Mouse (Mus musculus): ENCODE measurements at regions not wholly inside any gene's neighbourhood (a gene's known extent, or its start where the extent isn't known, plus 50 kb on each side); places are given as distances from the start of the nearest gene placed in this dataset.

DNA sequence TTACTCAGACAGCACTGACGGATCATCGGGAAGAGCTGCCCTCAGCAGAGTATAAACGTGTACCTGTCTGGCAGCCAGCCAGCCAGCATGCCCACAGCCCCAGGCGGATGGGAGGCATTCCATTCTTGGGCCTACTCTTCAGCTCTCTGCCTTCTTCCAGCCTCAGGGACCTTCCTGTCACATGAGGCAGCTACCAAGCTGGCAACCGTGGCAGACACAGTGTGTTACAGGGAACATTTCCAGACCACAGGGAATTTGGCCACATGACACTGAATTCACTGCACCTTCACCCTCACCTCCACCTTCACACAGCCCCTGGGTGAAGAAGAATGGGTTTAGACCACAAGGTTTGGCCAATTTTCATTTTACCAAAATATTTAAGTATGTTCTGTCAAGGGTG, 185.3 kb upstream of the Lef1 start:
- Histone ChIP-seq H3K27me3 (ENCODE audit: control insufficient read depth, insufficient read depth, low read length) (no peaks in the 10 kb centered on the region), H3K4me3 (ENCODE audit: low read depth, low read length) (no peak overlapping the region), H3K4me2 (ENCODE audit: low read depth, low read length) (no peak overlapping the region), H3K9me3 (replicated peaks; ENCODE audit: control insufficient read depth, low read length) (no peaks in the 10 kb centered on the region), H3K9ac (replicated peaks; ENCODE audit: low read depth, low read length) (no peak overlapping the region), H3K4me1 (ENCODE audit: control insufficient read depth, insufficient read depth) (no peaks in the 10 kb centered on the region), H3K27ac (ENCODE audit: low read depth) (no peak overlapping the region), H3K36me3 (replicated peaks; ENCODE audit: control insufficient read depth, insufficient read depth, low read length) (no peaks in the 10 kb centered on the region)
- 62% methylated on average over 5 of the region's 5 CpGs for WGBS
- ATAC-seq (ENCODE audit: insufficient read depth, low read depth): no peak
- no peak for DNase-seq (ENCODE audit: low spot score)
- TF ChIP-seq EP300 (IDR thresholded peaks at IDR 0.05; ENCODE audit: low read depth): no peak
- TF ChIP-seq CTCF (IDR thresholded peaks at IDR 0.05; ENCODE audit: low read depth): no peak

DNA sequence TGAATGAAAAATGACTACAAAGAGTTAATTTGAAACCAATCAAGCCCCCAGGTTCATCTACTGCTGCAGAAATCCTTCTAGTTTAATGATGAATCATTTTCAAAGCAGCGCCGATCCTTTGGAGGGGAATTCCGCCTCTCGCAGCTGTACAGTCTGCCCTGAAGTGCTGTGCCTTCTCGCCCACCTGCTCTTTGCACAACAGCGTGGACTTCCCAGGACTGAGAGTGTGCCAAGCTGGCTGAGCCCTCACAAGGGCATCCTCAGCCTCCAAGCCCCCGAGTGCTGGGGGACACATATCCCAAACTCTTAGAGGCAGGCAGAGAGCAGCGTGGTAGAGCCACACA, 186.7 kb upstream of the Lef1 start:
- Histone ChIP-seq H3K36me3 (replicated peaks; ENCODE audit: control insufficient read depth, insufficient read depth, low read length) (no peaks in the 10 kb centered on the region), H3K27ac (ENCODE audit: low read depth) (no peak overlapping the region), H3K4me3 (ENCODE audit: low read depth, low read length) (peak overlapping the region; percentile 14), H3K4me2 (ENCODE audit: low read depth, low read length) (peak overlapping the region; percentile 42), H3K9me3 (replicated peaks; ENCODE audit: control insufficient read depth, low read length) (no peaks in the 10 kb centered on the region), H3K4me1 (ENCODE audit: control insufficient read depth, insufficient read depth) (no peaks in the 10 kb centered on the region), H3K9ac (replicated peaks; ENCODE audit: low read depth, low read length) (no peak overlapping the region), H3K27me3 (ENCODE audit: control insufficient read depth, insufficient read depth, low read length) (no peaks in the 10 kb centered on the region)
- WGBS: 37% methylated on average over 8 of the region's 8 CpGs
- TF ChIP-seq EP300 (IDR thresholded peaks at IDR 0.05; ENCODE audit: low read depth): no peak
- no peak for TF ChIP-seq CTCF (IDR thresholded peaks at IDR 0.05; ENCODE audit: low read depth)
- ATAC-seq (ENCODE audit: insufficient read depth, low read depth) (no peak), DNase-seq (ENCODE audit: low spot score) (no peak)

DNA sequence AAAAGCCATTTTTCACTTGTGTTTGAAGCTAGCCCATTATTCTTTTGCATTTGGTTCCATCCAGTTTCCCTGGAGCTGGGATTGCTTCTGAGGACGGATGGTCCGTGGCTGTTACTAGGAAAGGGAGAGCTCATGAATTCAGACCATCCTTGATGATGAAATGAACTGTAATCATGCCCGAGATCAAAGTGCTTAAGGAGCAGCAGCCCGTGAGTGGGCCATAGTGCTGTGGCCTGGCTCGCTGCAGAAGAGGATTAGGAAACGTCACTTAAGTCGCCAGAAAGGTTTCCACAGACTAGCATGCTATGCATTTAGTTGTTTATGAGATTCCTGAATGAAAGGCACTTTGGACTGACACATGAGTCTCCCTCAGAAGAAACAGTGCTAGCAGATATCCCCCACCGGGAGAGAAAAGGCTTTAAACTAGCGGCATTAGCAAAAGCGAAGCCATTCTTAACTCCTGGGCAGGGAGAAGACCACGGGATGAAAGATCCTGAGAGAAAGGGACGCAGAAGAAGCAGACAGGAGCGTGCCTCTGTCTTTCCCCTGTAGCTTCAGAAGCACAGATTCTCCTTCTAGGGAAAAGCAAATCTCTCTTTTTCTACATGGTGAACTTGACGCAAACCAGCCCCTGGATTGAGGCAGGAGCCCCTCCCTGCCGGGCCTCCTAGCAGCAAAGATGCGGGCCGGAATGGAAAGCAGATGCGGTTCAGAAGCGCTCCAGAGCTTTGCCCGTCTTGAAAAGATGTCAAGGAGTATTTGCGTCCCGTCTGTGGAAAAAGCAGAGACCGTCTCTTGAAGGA, 187.3 kb upstream of the Lef1 start:
- ATAC-seq (ENCODE audit: insufficient read depth, low read depth) (no peak), DNase-seq (ENCODE audit: low spot score) (no peak)
- H3K4me2 ChIP-seq (ENCODE audit: low read depth, low read length): peak overlapping the region; percentile 42
- TF ChIP-seq EP300 (IDR thresholded peaks at IDR 0.05; ENCODE audit: low read depth) (no peak), CTCF (IDR thresholded peaks at IDR 0.05; ENCODE audit: low read depth) (no peak)
- WGBS: 30% methylated on average over 23 of the region's 23 CpGs
- no peak overlapping the region for H3K27ac ChIP-seq (ENCODE audit: low read depth)
- H3K36me3 ChIP-seq (replicated peaks; ENCODE audit: control insufficient read depth, insufficient read depth, low read length): no peaks in the 10 kb centered on the region
- H3K4me1 ChIP-seq (ENCODE audit: control insufficient read depth, insufficient read depth): no peaks in the 10 kb centered on the region
- H3K27me3 ChIP-seq (ENCODE audit: control insufficient read depth, insufficient read depth, low read length): no peaks in the 10 kb centered on the region
- peak overlapping the region; percentile 14 for H3K4me3 ChIP-seq (ENCODE audit: low read depth, low read length)
- no peak overlapping the region for H3K9ac ChIP-seq (replicated peaks; ENCODE audit: low read depth, low read length)
- H3K9me3 ChIP-seq (replicated peaks; ENCODE audit: control insufficient read depth, low read length): no peaks in the 10 kb centered on the region

DNA sequence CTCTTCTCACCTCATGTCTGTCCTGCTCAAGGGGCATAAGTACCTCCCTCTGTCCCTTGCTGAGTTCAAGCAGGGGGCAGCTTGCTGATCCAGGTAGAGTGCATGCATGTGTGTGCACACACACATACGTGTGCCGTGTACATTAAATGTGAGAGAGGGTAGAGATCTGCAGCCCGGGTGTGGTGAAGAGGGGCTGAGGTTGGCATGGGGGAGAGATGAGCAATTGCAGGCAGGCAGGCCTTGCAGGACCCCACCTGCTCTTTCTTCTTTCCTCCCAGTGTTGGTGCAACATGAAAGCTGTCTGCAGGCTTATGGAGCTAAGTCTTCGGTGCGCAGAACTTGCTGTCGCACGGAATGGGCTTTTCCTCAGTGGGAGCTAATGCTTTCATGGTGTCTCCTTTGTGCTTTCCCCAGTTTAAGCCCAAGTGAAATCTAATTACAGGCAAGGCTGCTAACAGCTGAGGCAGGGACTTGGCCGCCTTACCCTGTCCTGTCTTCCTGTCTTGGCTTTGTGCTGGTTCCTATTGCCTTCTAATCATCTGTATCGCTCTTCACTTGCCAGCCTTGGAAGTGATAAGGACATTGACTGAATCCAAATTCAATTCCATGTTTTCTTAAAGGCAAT, 188.5 kb upstream of the Lef1 start:
- no peak for ATAC-seq (ENCODE audit: insufficient read depth, low read depth)
- no peak overlapping the region for H3K4me3 ChIP-seq (ENCODE audit: low read depth, low read length)

GRCm38 (mm10) chr3:130913812-130914211, 183.6 kb upstream of the Rpl34 start:
- H3K27me3 ChIP-seq (ENCODE audit: control insufficient read depth, insufficient read depth, low read length): 0 out of 2 replicates have a peak, but pooled peaks cover 3% of the 10 kb centered on the region
- WGBS: 20% methylated on average over 7 of the region's 7 CpGs

More for the DNA sequence above, 188.5 kb upstream of the Lef1 start:
- no peak for DNase-seq (ENCODE audit: low spot score)
- WGBS: 88% methylated on average over 9 of the region's 9 CpGs
- H3K9me3 ChIP-seq (replicated peaks; ENCODE audit: control insufficient read depth, low read length): no peaks in the 10 kb centered on the region
- H3K27me3 ChIP-seq (ENCODE audit: control insufficient read depth, insufficient read depth, low read length): no peaks in the 10 kb centered on the region
- H3K9ac ChIP-seq (replicated peaks; ENCODE audit: low read depth, low read length): no peak overlapping the region
- no peak overlapping the region for H3K27ac ChIP-seq (ENCODE audit: low read depth)
- no peaks in the 10 kb centered on the region for H3K4me1 ChIP-seq (ENCODE audit: control insufficient read depth, insufficient read depth)
- TF ChIP-seq CTCF (IDR thresholded peaks at IDR 0.05; ENCODE audit: low read depth) (no peak), EP300 (IDR thresholded peaks at IDR 0.05; ENCODE audit: low read depth) (no peak)
- no peaks in the 10 kb centered on the region for H3K36me3 ChIP-seq (replicated peaks; ENCODE audit: control insufficient read depth, insufficient read depth, low read length)
- no peak overlapping the region for H3K4me2 ChIP-seq (ENCODE audit: low read depth, low read length)

More at GRCm38 (mm10) chr3:130913812-130914211, 183.6 kb upstream of the Rpl34 start:
- H3K9ac ChIP-seq (replicated peaks; ENCODE audit: low read depth, low read length): no peak overlapping the region
- peaks cover 8% of the 10 kb centered on the region; the same call in 1 of the 2 replicates for H3K4me1 ChIP-seq (ENCODE audit: control insufficient read depth, insufficient read depth)
- peak overlapping the region; percentile 21; the same call in 1 of the 2 replicates for H3K4me2 ChIP-seq (ENCODE audit: low read depth, low read length)
- ATAC-seq (ENCODE audit: insufficient read depth, low read depth) (no peak), DNase-seq (ENCODE audit: low spot score) (no peak)
- no peak for TF ChIP-seq CTCF (IDR thresholded peaks at IDR 0.05; ENCODE audit: low read depth)
- TF ChIP-seq EP300 (IDR thresholded peaks at IDR 0.05; ENCODE audit: low read depth): no peak
- H3K9me3 ChIP-seq (replicated peaks; ENCODE audit: control insufficient read depth, low read length): no peaks in the 10 kb centered on the region
- H3K36me3 ChIP-seq (replicated peaks; ENCODE audit: control insufficient read depth, insufficient read depth, low read length): no peaks in the 10 kb centered on the region
- no peak overlapping the region for H3K27ac ChIP-seq (ENCODE audit: low read depth)
- no peak overlapping the region for H3K4me3 ChIP-seq (ENCODE audit: low read depth, low read length)
